Mouse (Mus musculus) heart, postnatal 0 days (tissue): ENCODE measurements around the gene Kdm5b.

ENCODE experiments used
- CTCF ChIP-seq: IDR thresholded peaks from 2 replicates; pipeline ENCODE4 v1.5.1; 2016; ENCODE audit warnings: antibody characterized with exemption, control low read depth, low read depth
- EP300 ChIP-seq: IDR thresholded peaks from 2 replicates; pipeline ENCODE4 v1.6.1; 2016; ENCODE audit warnings: antibody characterized with exemption, low read depth

DNA sequence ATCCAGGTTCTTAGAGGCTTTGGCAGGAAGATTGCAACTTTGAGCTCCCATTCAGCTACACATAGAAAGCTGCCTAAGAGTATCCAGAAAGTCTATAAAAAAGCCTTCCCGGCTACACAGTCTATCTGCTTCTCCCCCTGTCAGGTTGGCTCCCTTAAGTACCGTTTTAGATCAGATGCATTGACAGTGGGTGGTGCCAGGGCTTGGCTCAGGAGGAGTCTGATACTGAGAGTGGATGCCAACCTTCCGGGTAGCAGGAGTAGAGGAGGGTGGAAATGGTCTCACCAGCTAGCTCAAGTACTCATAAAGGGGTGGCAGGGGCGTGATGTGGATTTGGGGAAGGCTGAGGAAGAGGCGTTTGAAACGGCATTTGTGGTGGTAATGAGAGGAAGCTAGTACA is 79.5 kb downstream of the Kdm5b start:
- no peak for TF ChIP-seq CTCF
- TF ChIP-seq EP300, result no peak
